Mouse (Mus musculus) adrenal gland, postnatal 4 days (tissue): ENCODE measurements around the gene Grb7. TPM values are rescaled to one million over a fixed set of nuclear protein-coding genes. Genes with fewer than 3 reads are reported as not detected.

ENCODE experiments used
- DNase-seq, 2 experiments: peaks; one replicate each; pipeline ENCODE4 v3.0.0; 2021 to 2022; ENCODE audit warnings: low spot score in 2 of 2, mixed read lengths in 2 of 2
- long read RNA-seq, 2 experiments: library from polyadenylated mRNA; stranded (forward); transcript quantifications; one replicate each; pipeline ENCODE4 v2.0.0; 2021
- total RNA-seq, 2 experiments: library from RNA; stranded (reverse); gene quantifications; 2 replicates each; pipeline ENCODE4 v1.2.3; 2021

Grb7 gene
- 10 to 100 TPM in 1 of 2 experiments, 1 to 10 TPM in 1; 5.9 to 10.3 TPM for total RNA-seq
- long read RNA-seq, experiment 1, partial matches to known transcripts, result 0 of 4 reads
- long read RNA-seq, experiment 1, other reads (novel, unspliced or antisense), result 2 of 4 reads
- long read RNA-seq, experiment 2, transcript Grb7-201 (15 exons, 2,397 nt), result major isoform, 5 of 21 reads
- long read RNA-seq, experiment 2, partial matches to known transcripts, result 9 of 21 reads
- long read RNA-seq, experiment 2, other reads (novel, unspliced or antisense), result 7 of 21 reads

DNA sequence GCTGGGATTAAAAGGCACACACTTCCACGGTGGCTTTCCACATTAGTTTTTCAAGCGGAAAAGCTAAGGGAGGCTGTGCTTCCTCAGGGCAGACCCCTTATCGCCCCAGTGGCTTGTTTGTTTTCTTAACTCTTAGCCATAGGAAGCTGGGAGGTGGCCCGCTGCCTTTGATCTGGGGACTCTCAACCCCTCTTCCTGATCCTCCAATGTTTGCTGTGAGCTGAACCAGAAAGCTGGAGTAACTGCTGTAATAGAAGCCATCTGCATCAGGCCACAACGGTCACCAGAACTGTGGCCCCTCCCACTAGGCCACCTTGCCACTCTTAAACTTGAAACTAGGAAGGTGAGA, at the start of gene Grb7:
TSS of gene Grb7 (plus strand) at position 182 of the 349 bp plus-strand sequence.
- no peak for DNase-seq

DNA sequence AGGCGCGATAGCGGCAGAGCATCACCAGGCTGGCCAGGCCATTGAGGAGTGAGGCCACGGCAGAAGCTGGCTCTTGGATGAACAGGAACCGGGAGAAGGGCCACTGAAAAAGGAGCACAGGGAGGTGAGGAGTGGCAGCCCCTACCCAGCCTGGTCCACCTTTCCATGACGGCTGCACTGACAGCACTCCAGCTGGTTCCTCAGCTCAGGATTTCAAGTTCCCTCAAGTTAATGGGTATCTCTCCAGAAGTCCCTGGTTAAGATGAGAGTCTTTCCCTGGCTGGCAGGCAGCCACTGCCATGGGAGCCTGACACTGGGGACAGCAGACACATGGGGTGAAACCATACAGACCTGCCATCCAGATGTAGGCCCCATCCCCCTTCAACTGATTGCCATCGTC, 48.2 kb upstream of the Grb7 start:
- DNase-seq, result no peak

DNA sequence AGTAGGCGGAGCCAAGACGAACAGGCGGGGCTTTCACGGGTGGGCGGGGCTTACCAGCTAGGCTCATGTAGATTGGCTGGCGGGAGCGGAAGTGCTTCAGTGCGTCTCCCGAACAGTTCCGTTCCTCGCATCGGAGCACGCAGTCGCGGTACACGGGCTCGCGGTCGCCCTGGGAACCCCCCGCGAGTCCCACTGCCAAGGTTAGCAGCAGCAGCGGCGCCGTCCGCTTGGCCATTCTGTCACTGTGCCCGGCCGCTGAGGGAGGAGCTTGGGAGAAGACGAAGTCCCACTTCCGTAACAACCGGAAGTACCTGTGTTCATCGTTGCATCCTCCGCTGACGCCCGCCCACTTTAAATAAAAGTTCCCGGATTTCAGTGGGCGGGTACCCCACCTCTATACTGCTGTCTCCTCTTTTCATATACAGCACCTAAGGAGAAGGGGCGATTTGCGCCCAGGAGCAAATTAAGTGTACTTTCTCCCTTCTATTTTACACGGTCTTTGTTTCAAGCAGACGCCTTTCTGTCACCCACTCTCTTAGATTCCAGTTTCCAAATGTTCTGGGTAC, 46.0 kb upstream of the Grb7 start, which contains the start of gene Pgap3:
TSS of gene Pgap3 (minus strand) at position 330 of the 566 bp plus-strand sequence.
- DNase-seq, result peak; percentile 55 to 78

DNA sequence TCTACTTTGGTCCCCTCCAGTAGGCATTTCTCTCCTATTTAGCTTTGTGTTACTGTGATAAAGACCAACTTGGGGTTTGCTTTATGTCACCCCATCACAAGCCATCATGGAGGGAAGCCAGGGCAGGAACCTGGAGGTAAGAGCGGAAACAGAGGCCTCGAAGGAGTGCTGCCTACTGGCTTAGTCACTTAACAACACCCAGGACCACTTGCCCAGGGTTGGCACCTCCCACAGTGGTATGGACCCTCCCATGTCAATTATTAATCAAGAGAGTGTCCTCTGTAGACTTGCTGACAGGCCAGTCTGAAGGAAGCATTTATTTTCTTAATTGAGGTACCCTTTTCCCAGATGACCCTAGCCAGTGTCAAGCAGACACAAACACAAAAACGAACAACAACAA, 45.4 kb upstream of the Grb7 start:
- DNase-seq, result no peak

DNA sequence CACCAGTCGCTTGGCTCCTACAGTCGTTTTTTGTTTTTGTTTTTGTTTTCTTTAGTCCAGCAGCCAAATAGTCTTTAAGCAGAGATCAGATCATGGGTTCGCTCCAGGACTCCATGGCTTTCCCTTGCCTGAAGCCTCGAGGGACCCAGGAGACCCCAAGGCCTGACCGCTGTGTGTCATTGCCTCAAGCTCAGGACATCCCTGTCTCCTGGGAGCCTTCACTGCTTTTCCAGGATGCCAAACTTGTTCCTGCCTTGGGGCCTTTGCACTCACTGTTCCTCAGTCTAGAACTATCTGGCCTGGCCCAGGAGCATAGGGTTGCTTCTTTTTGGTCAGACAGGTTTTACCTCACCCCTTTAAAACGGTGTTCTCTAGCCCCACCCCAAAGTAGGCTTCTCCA, 39.6 kb upstream of the Grb7 start:
- DNase-seq, result no peak

DNA sequence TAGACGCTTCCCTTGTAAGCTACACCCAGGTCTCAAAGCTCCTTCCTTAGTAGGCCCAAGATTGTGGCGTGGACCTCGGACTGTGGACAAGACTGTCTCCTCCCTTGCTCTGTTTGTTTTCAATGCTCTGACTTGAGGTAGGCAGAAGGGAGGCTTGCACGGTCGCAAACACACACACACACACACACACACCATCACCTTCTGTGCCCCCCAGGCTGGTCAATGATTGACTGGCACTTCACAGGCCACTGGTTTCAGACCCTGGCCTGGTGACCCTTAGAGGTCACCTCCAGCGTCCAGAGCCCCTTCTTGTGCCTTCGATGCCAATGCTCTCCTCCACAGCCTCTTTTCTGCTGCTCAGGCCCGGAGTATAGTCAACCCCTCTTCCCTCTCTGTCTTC, 37.3 kb upstream of the Grb7 start:
- no peak for DNase-seq

DNA sequence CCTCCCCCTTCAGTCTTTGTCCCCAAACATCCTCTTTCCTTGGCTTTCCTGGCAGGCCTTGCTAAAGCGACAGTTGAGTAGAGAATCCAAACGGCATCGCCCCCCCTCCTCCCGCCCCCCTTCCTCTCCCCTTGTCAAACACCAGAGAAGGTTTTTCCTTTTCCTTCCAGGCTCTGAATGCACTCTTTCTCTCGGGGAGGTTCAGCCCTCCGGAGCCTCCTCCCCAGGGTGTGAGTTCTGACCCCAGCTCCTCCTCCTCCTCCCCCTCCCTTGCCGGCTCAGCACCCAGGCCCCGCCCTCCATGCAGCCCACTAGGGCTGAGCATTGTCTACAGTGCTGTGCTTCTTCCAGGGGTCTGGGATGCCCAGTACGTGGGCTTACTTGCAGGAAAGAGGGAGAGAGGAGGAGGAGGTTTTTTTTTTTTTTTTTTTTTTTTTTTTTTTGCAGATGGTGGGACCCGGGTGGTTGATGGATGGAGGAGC, 36.8 kb upstream of the Grb7 start:
- no peak for DNase-seq

DNA sequence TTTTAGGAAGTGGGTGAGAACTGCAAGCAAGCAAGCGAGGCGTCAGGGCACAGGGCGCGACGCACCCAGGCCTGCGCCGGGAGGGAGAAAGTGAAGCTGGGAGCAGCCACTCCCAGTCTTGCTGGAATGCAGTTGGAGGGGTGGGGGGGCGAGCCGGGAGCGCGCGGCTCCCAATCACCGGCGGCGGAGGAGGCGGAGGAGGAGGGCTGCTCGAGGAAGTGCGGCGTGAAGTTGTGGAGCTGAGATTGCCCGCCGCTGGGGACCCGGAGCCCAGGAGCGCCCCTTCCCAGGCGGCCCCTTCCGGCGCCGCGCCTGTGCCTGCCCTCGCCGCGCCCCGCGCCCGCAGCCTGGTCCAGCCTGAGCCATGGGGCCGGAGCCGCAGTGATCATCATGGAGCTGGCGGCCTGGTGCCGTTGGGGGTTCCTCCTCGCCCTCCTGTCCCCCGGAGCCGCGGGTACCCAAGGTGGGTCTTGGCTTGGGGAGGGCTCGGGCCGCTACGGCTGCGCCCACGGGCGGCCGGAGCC, 33.9 kb upstream of the Grb7 start, which contains the start of gene Erbb2:
TSS of gene Erbb2 (plus strand) at position 198 of the 524 bp plus-strand sequence.
- DNase-seq, result peak in 1 of 2 experiments; percentile 50

DNA sequence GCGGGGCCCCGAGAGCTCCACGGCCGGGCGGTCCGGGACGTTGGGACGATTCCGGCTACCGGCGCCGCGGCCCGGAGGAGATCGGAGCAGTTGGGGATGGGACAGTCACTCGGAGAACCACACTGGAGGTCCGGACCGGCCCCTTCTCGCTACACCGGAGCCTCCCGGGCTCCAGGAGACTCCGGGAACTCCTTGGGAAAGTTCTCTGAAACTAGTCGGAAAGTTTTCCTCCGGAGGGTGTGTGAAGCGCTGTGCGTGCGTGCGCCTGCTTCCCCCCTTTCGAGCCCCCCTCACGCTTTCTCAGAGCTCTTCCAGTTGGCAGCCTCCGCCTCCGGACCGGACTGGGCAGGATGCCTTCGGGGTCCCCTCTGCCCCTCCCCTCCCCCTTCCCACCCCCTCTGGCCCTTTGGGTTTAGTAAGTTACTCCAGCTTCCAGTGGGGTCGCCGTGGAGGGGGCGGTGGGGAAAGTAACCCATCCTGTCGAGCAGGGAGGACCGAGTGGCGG, 33.3 kb upstream of the Grb7 start:
- no peak for DNase-seq

DNA sequence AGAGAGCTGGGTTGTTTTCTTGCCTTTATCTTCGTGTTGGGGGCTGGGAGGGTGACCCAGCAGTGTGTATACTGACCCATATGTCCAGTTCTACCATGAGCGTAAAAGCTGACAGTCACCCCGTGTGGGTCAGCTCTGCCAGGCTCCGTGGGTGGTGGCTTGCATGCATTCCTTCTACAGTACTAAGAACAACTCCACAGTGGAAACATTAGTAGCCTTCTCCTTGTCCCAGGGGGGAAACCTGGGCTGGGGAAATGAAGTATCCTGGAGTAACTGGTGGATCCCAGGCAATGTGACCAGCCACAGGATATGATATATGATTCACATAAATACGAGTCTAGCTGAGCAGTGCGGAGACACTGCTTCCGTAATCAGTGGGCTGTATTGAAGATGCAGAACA, 32.5 kb upstream of the Grb7 start:
- DNase-seq, result no peak

DNA sequence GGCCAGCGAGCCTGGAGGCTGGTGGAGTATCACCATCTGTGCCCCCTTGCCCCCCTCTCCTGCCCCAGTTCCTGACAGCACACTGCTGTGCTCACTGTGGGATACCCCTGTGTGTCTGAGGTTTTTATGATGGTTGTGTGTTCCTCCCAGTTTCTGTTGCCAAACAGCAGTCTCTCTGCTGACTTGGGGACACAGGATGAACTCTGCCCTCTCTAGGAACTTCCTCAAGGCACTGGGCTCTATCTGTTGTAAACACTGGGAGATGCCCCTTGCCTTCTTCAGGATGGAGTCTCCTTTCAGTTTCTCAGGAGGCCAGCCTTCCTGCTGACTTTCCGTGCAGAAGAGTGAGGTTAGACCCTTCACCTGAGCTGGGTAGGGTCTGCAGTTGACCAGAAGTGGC, 32.0 kb upstream of the Grb7 start:
- no peak for DNase-seq

DNA sequence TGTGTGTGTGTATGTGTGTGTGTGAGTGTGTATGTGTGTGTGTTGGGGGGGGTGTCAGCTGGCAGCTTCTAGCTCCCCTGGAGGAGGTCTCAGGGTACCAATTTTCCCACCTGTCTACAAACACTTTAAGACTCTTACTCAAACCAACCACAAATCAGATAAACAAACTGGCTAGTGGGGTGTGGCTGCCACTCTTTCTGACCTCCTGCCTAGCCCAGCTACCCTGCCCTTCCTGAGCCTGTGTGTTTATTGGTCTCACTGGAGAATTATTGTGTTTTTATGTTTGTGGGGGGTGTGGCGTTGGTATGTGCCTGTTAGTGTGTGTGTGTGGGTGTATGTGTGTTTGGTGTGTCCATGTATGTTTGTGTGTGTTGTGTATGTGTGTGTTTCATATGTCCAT, 29.1 kb upstream of the Grb7 start:
- DNase-seq, result no peak

DNA sequence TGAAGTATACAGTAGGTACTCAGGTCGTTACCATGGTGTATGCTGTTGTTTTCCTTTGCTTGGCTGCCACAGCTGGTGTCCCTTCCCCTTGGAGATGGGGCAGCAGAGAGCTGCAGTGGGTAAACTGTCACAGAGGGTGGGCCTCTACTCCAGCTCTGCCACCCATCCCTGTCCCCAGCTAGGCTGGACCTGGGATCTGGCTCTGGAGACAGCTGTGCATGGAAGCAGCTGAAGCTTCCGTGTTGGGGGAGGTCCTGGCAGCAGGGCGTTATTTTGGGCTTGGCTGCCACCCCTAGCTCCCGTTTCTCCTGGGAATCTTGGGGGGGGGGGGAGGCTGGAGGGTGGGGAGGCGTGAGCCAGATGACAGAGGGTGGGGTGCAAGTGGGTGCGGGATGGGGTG, 27.9 kb upstream of the Grb7 start:
- DNase-seq, result no peak

DNA sequence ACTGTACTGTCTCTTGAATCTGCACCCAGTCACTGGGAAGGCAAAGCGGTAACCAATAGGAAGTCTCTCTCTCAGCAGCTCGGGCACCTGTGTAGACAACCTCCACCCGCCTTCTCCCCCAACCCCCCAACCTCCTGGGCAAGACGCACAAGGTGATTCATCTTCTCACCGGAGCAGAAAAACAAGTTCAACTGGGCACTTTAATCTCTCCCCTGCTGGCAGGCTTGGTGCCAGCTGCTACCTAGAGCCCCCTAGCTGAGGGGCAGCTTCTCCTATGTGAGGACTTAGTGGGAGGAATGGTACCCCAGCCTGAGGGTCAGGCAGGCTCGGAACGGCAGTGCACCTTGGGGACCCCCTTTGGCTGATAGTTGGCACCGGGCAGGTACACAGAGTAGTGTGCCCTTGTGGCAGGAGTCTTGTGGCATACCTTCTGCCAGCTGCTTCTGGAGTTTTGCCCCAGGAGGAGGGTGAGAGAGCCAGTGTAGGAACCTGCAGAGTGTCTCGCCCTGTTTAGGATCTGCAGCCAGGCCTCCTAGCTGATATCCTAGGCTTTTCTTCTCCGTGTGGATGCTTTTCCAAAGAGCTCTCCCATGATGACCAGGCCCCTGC, 27.2 kb upstream of the Grb7 start:
- no peak for DNase-seq

DNA sequence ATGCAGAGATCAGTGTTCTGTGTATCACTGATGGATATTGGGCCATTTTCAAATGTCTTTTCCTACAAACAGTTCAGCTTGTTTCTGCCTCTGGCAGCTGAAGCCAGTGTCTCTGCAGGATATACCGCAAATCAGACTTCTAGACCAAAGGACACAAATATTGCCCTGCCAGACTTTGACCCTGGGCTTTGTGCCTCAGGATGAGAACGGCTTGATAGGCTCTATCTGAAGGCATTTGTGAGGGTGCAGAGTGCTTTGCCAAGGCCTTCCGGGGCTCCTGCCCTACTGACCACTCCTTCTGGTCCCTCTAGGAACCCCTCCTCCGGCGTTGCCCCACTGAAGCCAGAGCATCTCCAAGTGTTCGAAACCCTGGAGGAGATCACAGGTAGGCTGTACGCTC, 19.6 kb upstream of the Grb7 start:
- DNase-seq, result no peak

DNA sequence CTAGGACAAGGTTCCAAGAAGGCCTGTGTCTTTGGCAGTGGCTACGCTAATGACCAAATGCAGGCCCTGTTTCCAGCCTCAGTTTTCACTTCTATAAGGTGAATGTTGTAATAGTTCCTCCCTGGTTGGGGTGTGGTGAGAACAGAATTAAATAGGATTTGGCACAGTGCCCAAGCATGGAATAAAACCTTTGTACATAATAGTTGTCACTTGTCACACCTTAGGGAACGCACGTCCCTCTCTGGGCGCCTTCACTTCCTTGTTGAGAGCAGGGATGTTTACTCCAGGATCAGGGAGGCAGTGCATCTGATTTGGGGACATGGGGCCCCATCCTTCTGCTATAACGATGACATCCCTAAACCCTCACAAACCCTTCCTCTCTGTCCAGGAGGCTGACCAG, 17.8 kb upstream of the Grb7 start:
- DNase-seq, result no peak

DNA sequence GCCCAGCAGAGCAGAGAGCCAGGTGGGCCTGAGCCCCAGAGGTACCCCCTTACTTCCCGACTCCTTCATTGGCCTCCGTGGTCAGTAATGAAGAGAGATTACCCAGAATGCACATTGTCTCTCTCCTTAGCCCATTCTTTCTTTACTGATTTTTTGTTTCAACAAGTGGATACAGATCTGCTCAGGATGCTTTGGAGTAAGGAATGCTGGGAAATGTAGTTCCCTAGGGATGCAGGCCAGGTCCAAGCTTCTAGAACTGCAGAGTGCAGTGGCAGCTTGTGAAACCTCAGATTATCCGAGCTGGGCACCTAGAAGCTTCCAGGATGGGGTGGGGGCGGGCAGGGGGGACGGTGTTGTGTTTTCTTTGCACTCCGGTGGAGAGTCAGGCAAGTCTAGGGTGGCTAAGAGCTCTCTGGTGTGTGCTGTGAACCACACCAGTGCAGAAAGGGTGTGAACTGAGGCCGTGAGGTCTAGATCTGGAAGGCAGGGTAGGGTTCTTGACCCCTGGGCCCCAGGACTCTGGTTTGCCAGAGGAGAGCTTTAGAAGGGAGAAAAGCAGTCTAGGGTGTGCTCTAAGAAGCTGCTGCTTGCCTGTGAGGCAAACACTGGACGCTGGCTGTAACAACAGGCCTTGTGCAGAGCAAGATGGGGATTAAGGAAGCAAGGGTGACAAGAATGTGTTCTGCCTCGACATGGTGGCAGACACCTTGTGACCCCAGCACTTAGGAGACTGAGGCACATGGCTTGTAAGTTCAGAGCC, 14.3 kb upstream of the Grb7 start:
- DNase-seq, result no peak

DNA sequence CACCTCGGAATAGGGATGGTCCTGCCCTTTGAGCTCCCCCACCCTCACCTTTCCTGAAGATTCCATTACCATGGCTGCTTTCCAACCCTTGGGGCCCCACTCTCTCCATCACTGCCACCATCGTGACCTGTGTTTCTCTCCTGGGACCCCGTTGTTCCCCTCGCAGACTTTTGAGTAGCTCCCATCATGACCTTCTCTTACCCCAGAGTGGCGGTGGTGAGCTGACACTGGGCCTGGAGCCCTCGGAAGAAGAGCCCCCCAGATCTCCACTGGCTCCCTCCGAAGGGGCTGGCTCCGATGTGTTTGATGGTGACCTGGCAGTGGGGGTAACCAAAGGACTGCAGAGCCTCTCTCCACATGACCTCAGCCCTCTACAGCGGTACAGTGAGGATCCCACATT, 10.5 kb upstream of the Grb7 start:
- no peak for DNase-seq

DNA sequence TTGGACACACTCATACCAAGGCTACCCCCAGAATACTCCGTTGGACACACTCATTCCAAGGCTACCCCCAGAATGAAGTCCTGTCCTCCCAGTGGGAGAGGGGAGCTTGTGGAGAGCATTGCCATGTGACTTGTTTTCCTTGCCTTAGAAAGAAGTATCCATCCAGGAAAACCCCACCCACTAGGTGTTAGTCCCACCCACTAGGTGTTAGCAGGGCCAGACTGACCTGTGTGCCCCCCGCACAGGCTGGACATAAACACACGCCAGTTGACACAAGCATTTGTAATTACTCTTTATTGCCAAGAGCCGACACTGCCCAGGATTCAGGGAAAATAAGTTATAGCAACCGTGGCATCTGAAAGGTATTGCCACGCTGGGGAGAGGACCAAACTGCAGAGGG, 8.8 kb upstream of the Grb7 start:
- no peak for DNase-seq

DNA sequence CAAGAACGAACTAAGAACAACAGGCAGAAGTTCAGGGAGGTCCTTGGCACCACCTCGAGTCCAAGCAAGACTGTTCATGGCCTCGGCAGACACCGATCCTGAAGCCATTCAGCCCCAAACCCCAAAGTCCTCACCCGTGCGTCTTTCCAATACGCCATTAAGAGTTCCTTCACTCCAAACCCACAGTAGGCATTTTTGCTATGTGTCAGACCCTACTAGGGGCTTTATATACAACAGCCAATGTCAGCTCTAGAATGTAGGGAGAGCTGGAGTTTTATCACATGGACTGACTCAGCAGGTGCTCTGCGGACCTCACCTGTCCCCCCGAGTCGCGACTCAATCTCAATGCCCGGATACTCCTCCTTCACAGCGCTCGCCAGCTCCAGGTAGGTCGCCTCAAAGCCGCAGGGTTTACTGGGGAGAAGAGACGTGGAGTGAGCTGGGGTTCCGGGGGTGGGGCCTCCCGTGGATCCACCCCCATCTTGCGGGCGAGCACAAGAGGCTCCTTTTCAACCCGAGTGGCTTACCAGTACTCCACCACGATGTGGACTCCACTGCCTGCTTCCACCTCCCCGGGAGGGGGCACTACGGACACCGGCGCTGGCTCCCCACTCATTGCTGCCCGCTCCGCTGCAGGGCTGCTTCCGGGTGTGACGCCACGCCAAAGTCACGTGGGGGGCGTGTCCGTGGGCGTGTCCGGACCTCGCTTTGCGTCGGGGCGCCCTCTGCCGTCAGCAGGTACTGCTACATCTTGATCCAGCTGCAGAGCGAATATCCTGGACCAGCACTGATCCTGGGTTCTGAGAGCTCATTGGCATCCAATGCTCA, 7.6 kb upstream of the Grb7 start, which contains the start of gene Mien1:
TSS of gene Mien1 (minus strand) at position 661 of the 828 bp plus-strand sequence.
- DNase-seq, result peak; percentile 92 to 98
